Mouse (Mus musculus): ENCODE data around the gene Gxylt1.

DNA sequence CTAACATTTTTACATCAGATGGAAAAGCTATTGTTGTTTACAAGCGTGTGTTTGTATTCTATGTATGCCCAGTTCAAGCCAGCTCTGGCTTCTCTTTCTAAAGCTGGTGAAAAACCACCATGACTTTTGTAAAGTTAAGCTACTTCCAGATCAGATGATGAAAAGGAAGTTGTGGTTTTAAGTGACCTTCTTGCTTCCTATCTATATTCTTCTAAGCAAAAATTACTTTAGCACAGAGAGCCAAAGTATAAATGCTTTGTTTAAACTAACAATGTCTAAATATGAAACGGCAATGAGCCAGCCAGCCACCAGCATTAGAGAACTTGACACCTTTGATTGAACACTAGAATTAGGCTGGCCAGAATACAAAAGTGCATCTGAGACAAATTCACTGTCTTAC, 23.2 kb upstream of the Gxylt1 start:
- TF ChIP-seq TAL1 (IDR thresholded peaks at IDR 0.05; ENCODE audit: low read length) (no peak), GATA1 (IDR thresholded peaks at IDR 0.05; ENCODE audit: low read length) (no peak)
